Mouse (Mus musculus) left cerebral cortex, adult 18-20 months (tissue): ENCODE measurements at regions not wholly inside any gene's neighbourhood (a gene's known extent, or its start where the extent isn't known, plus 50 kb on each side); places are given as distances from the start of the nearest gene placed in this dataset.
A peak's percentile ranks its signal among the peaks of the same experiment; 100 is the strongest.

ENCODE experiments used
- DNase-seq, 2 experiments: peaks; one replicate each; pipeline ENCODE4 v3.0.0; 2021 to 2022; ENCODE audit warnings: low spot score in 2 of 2, mixed read lengths in 1 of 2

GRCm38 (mm10) chr2:109791921-109792320, 98.7 kb upstream of the Lin7c start:
- peak; percentile 22 to 29 for DNase-seq

- no peak for DNase-seq
Observed at GRCm38 (mm10) chr2:109816993-109817392, 73.7 kb upstream of the Lin7c start.

GRCm38 (mm10) chr2:109820357-109820756, 70.3 kb upstream of the Lin7c start:
- DNase-seq: no peak

- DNase-seq: no peak
Observed at GRCm38 (mm10) chr2:109820869-109821268, 69.8 kb upstream of the Lin7c start.

- DNase-seq: no peak
Observed at GRCm38 (mm10) chr2:109822993-109823830, 67.4 kb upstream of the Lin7c start.

- no peak for DNase-seq
Observed at GRCm38 (mm10) chr2:109840258-109840657, 50.4 kb upstream of the Lin7c start.
